Mouse (Mus musculus) cortical plate, adult 2 months (tissue): ENCODE data around the gene Carmil3.

Source experiments
- CTCF ChIP-seq: fragments of 200-500 bp; IDR thresholded peaks from 2 replicates; pipeline ENCODE4 v1.5.1; 2011; ENCODE audit warnings: mild to moderate bottlenecking, control low read depth, low read length; ENCODE audit not compliant: insufficient read depth; ENCODE audit errors: extremely low read depth
- POLR2A ChIP-seq: fragments of 200-500 bp; IDR thresholded peaks from 2 replicates; pipeline ENCODE4 v1.6.1; 2011; ENCODE audit warnings: mild to moderate bottlenecking, low read length, control low read depth; ENCODE audit not compliant: insufficient read depth; ENCODE audit errors: extremely low read depth

- TF ChIP-seq CTCF (no peak), POLR2A (no peak)
Observed at GRCm38 (mm10) chr14:55461757-55462156, 28.7 kb upstream of the Carmil3 start.
